Mouse (Mus musculus) stomach, embryonic 14.5 days (tissue): ENCODE data around the gene Atp8a1. TPM values are rescaled to one million over a fixed set of nuclear protein-coding genes. Genes with fewer than 3 reads are reported as not detected.

Source experiments
- ATAC-seq: fragments of 200-750 bp; cut with Nextera tagmentation; 2 replicates; pipeline ENCODE4 v1.8.0; 2017; ENCODE audit warnings: low read depth, moderate TSS enrichment; ENCODE audit not compliant: insufficient number of reproducible peaks, insufficient read depth, low FRiP score
- H3K27ac ChIP-seq: fragments of 300-500 bp; sonication (generic); 2 replicates; pipeline ENCODE4 v1.5.1; 2014; ENCODE audit warnings: mild to moderate bottlenecking, low read length, moderate library complexity, mixed read lengths
- H3K27me3 ChIP-seq: fragments of 300-500 bp; sonication (generic); 2 replicates; pipeline ENCODE4 v1.6.1; 2014; ENCODE audit warnings: low read length, control low read depth, mixed read lengths; ENCODE audit not compliant: control insufficient read depth, insufficient read depth
- H3K36me3 ChIP-seq: fragments of 300-500 bp; sonication (generic); 2 replicates; pipeline ENCODE4 v1.6.1; 2014; ENCODE audit warnings: mild to moderate bottlenecking, control low read depth, low read length, moderate library complexity, mixed read lengths; ENCODE audit not compliant: control insufficient read depth, insufficient read depth
- H3K4me1 ChIP-seq: fragments of 300-500 bp; sonication (generic); 2 replicates; pipeline ENCODE4 v1.6.1; 2014; ENCODE audit warnings: low read length, control low read depth, mixed read lengths; ENCODE audit not compliant: control insufficient read depth, insufficient read depth
- H3K4me2 ChIP-seq: fragments of 300-500 bp; sonication (generic); replicated peaks from 2 replicates; pipeline ENCODE4 v1.6.1; 2014; ENCODE audit warnings: low read depth, low read length, control low read depth
- H3K4me3 ChIP-seq: fragments of 300-500 bp; sonication (generic); 2 replicates; pipeline ENCODE4 v1.5.1; 2014; ENCODE audit warnings: low read depth, low read length, control low read depth
- H3K9ac ChIP-seq: fragments of 300-500 bp; sonication (generic); replicated peaks from 2 replicates; pipeline ENCODE4 v1.6.1; 2014; ENCODE audit warnings: low read depth, mild to moderate bottlenecking, control low read depth, low read length, moderate library complexity, mixed read lengths
- H3K9me3 ChIP-seq: fragments of 300-500 bp; sonication (generic); 2 replicates; pipeline ENCODE4 v1.6.1; 2016; ENCODE audit warnings: low read depth, low read length, control low read depth; ENCODE audit not compliant: control insufficient read depth
- WGBS: fragments of 180-500 bp; shearing (Covaris S2); extraction: QIAGEN DNeasy Blood & Tissue Kit; methylation state at CpG from one replicate; pipeline ENCODE4 v1.1.7; 2014; 5-methylcytosine and 5-hydroxymethylcytosine counted together
- polyA plus RNA-seq: library from polyadenylated mRNA; unstranded; fragments of >200 nt; fragmentation: Nextera tagmentation; extraction: Ambion mirVana; gene quantifications from 2 replicates; pipeline ENCODE4 v1.2.1, GENCODE M21; 2014

The Atp8a1 gene
- polyA plus RNA-seq, 1 experiment from 2014 or later, result 8.6 TPM

DNA sequence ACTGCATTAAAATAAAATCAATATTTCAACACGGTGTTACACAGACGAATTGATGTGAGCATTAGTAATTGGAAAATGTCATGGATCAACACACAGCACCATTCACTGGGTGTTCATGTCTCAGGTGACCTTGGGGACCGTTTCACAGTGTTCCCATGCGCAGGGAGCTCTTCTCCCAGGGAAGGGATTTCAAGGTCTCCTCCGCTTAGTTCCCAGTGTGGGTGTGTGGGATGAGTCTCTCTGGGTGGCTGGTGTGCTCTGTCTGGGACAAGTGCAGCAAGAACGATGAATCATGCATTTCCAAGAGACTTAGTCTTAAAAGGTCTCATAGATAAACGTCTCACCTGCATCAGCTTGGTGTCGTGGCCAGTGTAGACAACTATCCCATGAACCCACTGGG, 78.5 kb downstream of the Atp8a1 start:
- no peak for ATAC-seq
- no peaks in the 10 kb centered on the region for H3K27me3 ChIP-seq
- no peak overlapping the region for H3K4me3 ChIP-seq
- H3K36me3 ChIP-seq, result no peaks in the 10 kb centered on the region
- H3K4me1 ChIP-seq, result no peaks in the 10 kb centered on the region
- no peak overlapping the region for H3K27ac ChIP-seq
- H3K4me2 ChIP-seq, result no peak overlapping the region
- 88% methylated on average over 8 of the region's 8 CpGs for WGBS
- no peak overlapping the region for H3K9ac ChIP-seq
- H3K9me3 ChIP-seq, result no peaks in the 10 kb centered on the region

DNA sequence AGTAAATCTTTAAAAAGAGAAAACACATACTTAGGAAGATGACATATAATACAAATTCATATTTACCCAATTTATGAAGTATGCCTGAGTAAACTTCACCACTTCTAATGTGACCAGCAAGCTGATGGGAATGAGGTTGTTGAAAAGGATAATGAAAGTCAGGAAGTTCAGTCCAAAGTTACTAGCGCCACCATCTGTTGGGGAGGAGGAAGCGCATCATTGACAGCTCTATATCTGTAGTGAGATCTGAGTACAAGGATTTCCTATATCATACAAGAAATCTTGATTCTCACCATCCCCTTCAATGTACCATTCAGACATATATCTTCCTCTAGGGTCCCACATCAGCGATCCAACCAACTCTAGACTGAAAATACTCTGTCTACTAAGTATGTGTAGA, 82.4 kb downstream of the Atp8a1 start:
- Histone ChIP-seq H3K9ac (no peak overlapping the region), H3K4me2 (no peak overlapping the region), H3K4me3 (no peak overlapping the region), H3K27ac (no peak overlapping the region), H3K9me3 (no peaks in the 10 kb centered on the region), H3K36me3 (no peaks in the 10 kb centered on the region), H3K27me3 (no peaks in the 10 kb centered on the region), H3K4me1 (no peaks in the 10 kb centered on the region)
- ATAC-seq, result no peak
- 94% methylated on average over 3 of the region's 3 CpGs for WGBS

DNA sequence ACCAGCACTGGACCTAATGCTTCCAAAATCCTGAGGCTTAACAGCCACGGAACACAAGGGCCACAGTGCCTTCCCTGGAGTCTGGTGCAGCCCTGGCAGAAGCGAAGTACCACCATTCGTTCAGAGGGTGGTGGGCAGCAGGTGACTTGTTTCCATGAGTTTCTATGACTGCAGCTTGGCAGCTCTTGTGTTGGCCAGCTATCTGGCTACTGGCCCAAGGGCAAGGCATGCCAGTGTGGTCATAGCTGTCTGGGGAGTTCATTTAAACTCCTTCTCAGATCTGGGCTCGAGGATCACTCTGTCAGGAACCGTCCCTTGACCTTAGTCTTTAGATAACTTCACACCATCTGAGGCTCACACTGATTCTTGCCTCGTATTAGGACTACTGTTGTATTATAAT, 89.1 kb downstream of the Atp8a1 start:
- H3K36me3 ChIP-seq, result no peaks in the 10 kb centered on the region
- no peaks in the 10 kb centered on the region for H3K9me3 ChIP-seq
- H3K4me1 ChIP-seq, result no peaks in the 10 kb centered on the region
- H3K27me3 ChIP-seq, result no peaks in the 10 kb centered on the region
- no peak overlapping the region for H3K4me3 ChIP-seq
- no peak overlapping the region for H3K9ac ChIP-seq
- 87% methylated on average over 6 of the region's 6 CpGs for WGBS
- ATAC-seq, result no peak
- H3K27ac ChIP-seq, result no peak overlapping the region
- H3K4me2 ChIP-seq, result no peak overlapping the region

DNA sequence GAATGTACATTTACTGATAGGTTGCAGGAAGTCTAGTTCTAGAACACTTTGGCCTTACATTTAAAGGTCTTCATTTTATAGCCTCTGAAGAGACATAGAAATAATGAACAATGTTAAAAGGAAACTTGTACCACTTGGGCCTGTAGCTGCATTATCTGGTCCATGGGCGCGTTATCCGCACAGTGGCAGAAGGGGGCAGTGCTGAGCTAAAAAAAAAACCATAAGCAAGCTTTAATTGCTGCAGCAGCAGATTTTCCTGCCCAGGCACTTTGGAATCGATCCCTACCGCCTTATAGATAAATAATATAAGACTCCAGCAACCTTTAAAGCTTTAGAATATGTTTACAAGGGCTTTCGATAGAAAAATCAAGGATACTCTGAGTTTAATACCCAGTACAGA, 91.1 kb downstream of the Atp8a1 start:
- no peak overlapping the region for H3K27ac ChIP-seq
- H3K4me3 ChIP-seq, result no peak overlapping the region
- ATAC-seq, result no peak
- WGBS, result 17% methylated on average over 6 of the region's 6 CpGs
- no peaks in the 10 kb centered on the region for H3K36me3 ChIP-seq
- H3K4me1 ChIP-seq, result no peaks in the 10 kb centered on the region
- no peaks in the 10 kb centered on the region for H3K9me3 ChIP-seq
- H3K27me3 ChIP-seq, result no peaks in the 10 kb centered on the region
- H3K9ac ChIP-seq, result no peak overlapping the region
- no peak overlapping the region for H3K4me2 ChIP-seq

DNA sequence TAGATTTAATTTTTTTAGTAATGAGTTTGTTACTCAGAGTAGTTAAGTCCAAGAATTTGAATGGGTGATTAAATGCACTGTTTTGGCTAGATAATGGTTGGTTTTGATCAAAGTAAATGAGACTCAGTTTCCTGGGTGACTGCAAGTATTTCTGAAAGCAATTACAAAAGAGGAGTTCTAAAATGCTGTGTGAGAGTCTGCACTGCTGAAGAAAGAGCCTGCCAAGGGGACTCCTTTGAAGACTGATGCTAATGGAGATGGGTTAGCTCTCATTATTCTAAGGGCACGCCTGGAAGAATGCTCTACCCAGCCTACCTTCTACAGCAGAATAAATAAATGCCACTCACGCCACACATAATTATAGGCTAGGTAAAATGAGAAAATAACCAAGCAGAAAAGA, 94.2 kb downstream of the Atp8a1 start:
- WGBS, result 48% methylated on average over 2 of the region's 2 CpGs
- no peak overlapping the region for H3K27ac ChIP-seq
- no peak overlapping the region for H3K4me2 ChIP-seq
- no peaks in the 10 kb centered on the region for H3K36me3 ChIP-seq
- H3K4me1 ChIP-seq, result no peaks in the 10 kb centered on the region
- ATAC-seq, result no peak
- no peak overlapping the region for H3K9ac ChIP-seq
- H3K27me3 ChIP-seq, result no peaks in the 10 kb centered on the region
- H3K4me3 ChIP-seq, result no peak overlapping the region
- H3K9me3 ChIP-seq, result no peaks in the 10 kb centered on the region

DNA sequence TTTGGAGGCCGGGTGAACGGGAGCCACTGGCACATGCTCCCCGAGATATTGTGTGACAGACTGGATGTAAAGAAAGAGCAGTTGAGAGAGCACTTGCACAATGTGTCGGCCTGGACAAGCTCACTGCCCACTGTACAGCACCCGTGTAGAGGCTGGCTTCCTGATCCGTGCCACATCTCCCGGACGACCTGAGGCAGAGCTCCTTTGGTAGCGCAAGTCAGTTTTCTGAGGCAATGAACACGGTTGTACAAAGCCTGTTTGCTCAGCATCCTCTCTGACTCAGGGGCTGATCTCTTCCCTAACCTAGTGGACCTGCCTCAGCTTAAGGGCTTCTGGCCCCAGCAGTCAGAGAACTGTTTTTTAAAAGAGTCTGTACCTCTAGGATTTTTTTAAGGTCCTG, 94.6 kb downstream of the Atp8a1 start:
- Histone ChIP-seq H3K4me3 (no peak overlapping the region), H3K9me3 (no peaks in the 10 kb centered on the region), H3K27me3 (no peaks in the 10 kb centered on the region), H3K4me1 (no peaks in the 10 kb centered on the region), H3K36me3 (no peaks in the 10 kb centered on the region), H3K9ac (no peak overlapping the region), H3K4me2 (no peak overlapping the region), H3K27ac (no peak overlapping the region)
- WGBS, result 79% methylated on average over 10 of the region's 10 CpGs
- ATAC-seq, result no peak

DNA sequence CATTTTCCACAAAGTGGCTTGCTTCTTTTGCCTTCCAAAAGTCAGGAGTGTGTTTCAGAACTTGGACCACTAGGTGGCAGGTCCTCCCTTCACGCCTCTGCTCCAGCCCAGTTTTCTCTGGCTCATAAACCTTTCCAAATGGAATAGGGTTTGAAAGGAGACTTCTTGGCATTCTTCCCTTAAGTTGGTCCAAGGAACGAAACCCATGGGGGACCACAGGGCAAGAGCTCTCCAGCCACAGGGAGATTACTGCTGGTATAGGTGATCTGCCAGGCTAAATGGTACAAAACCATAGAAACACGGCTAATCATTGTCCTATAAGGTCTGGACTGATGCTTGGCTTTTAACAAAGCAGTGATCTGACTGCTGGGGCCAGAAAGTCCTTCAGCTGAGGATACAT, 95.2 kb downstream of the Atp8a1 start:
- Histone ChIP-seq H3K4me3 (no peak overlapping the region), H3K4me1 (no peaks in the 10 kb centered on the region), H3K27me3 (no peaks in the 10 kb centered on the region), H3K36me3 (no peaks in the 10 kb centered on the region), H3K9me3 (no peaks in the 10 kb centered on the region), H3K27ac (no peak overlapping the region), H3K9ac (no peak overlapping the region), H3K4me2 (no peak overlapping the region)
- no peak for ATAC-seq
- WGBS, result 58% methylated on average over 3 of the region's 3 CpGs

DNA sequence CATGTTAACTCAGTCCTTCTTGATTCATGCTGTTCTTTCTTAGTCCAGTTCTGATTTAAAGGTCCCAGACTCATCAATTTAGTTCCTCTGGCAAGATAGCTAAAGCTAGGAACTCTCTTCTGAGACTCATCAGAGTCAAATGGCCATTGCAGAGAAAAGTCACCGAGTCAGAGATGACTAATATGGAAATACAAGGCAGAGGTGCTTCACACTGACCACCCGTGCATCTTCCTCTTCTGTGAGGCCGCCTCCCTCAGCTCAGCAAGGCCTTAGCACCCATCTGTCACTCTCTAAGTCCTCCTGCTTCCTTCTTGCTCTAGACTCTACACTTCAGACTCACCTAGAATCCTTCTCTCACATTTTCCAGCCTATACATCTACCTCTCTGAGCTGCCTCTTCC, 108.0 kb downstream of the Atp8a1 start:
- no peak for ATAC-seq
- Histone ChIP-seq H3K4me3 (no peak overlapping the region), H3K4me2 (no peak overlapping the region), H3K4me1 (no peaks in the 10 kb centered on the region), H3K9me3 (no peaks in the 10 kb centered on the region), H3K27ac (no peak overlapping the region), H3K36me3 (no peaks in the 10 kb centered on the region), H3K27me3 (no peaks in the 10 kb centered on the region), H3K9ac (no peak overlapping the region)
- 65% methylated on average over 3 of the region's 3 CpGs for WGBS

DNA sequence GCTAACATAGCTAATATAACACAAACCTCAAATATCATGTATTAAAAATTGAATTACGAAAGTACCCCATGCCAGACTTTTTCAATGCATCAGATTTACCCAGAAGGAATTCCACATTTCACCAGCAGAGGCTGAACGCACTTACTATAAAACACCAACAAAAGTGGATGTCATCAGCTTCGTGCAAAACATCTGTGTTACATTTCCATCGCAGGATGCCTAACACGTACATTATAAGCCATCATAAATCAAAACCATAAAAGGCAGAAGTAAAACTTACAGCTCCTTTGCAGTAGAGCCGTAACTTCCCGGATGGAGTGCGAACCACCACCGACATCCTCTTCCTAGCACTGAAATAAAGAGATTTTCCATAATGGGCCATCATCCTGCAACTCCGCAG, 109.1 kb downstream of the Atp8a1 start:
- H3K27ac ChIP-seq, result no peak overlapping the region
- no peak overlapping the region for H3K4me3 ChIP-seq
- no peak overlapping the region for H3K4me2 ChIP-seq
- H3K36me3 ChIP-seq, result no peaks in the 10 kb centered on the region
- no peaks in the 10 kb centered on the region for H3K27me3 ChIP-seq
- no peak for ATAC-seq
- H3K4me1 ChIP-seq, result no peaks in the 10 kb centered on the region
- 52% methylated on average over 10 of the region's 10 CpGs for WGBS
- H3K9me3 ChIP-seq, result no peaks in the 10 kb centered on the region
- H3K9ac ChIP-seq, result no peak overlapping the region
